Mouse (Mus musculus) right cerebral cortex, postnatal 4 days (tissue): Measurements from ENCODE around the gene Samm50.

Experiments used
- DNase-seq: peaks from one replicate; pipeline ENCODE4 v3.0.0-alpha.2; 2022

The Samm50 gene

DNA sequence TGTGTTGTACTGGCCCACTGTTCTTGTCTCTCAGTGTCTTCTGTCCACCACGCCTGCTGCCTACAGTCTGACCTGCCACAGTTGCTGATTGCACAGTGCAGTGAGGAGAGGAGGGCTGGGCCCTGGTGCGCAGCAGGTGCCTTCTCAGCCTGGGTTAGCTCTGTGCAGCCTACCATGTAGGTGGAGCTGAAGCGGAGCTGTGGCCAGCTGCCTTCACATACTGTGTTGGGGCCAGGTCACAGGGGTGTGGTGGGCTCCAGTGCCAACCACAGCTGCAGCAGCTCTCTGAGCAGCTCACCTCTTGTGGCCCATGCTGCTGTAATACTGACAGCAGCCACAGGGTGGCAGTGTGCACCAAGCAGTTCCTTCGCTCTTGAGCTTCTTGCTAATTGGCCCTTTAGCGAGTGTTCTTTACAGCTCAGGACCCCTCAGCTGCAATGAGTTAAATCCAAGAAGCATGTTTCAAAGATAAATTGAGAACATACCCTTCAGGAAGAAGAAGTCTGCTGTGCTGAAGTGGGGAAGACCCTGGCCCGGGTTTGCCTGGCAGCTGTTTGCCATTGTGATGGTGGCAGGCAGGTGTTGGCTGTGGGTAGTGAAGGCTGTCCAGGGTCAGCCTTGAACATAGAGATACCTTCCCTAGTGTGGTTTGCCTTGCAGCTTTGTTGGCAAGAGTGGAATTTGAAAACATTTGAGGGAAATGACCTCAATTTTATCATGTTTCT is 20.2 kb downstream of the Samm50 start:
- peak; percentile 95 for DNase-seq

DNA sequence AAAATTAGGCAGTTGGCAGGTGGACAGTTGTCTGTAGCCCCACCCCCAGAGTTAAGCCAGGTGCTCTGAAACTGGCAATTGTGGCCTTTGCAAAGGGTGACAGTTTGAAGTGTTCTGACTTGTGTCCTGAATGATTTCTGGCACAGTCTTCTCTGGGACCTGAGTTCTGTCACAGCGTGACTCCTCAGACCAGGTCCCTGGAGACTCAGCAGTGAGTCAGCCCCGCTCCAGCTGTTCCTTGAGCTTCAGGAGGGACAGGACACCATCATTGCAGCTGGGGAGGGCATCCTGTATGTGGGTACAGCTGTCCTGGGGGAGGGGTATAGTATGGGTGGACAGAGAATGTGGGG is 20.7 kb downstream of the Samm50 start:
- no peak for DNase-seq

DNA sequence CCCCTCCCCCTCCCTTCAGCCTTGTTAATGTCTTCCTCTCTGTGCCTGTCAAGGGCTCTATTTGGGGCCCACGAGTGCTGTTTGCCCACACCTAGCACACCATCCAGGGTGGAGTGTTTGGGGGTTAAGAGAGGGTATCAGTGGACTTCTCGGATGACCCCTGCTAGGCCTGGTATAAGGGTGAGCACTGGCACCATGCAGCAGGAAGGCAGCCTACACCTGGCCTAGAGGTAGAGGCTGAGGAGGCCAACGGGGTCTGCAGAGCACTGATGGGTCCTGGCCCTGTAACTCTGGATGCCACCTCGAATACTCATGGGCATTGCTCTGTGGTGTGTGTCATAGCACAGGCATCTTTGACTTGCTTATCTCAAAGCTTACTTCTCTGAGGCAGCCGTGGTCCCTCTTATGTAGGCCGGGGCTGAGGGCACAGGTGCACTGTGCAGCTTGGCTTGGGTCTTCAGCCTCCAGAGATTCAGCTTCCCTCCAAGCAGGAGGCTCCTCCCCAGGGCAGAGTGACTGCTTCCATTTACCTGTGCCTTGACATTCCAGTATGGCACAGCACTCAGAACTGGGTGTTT is 21.2 kb downstream of the Samm50 start:
- no peak for DNase-seq

DNA sequence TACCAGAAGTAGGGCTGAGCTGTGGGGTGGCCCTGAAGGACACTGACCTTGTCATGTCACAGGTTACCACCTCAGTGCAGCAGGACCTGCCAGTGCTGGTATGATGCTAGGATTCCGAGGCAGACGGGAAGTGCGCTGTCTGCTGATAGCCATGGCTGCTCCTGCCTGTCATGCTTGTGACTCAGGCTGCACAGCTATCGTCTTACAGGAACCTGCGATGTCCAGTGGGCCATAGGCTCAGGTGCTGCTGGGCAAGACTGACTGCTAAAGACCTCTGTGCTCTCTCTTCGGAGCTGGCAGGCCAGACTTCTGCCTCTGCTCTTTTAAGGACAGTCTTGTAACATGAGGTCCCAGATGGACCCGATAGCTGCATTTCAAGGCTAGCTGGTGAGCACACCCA is 22.4 kb downstream of the Samm50 start:
- DNase-seq, result no peak

DNA sequence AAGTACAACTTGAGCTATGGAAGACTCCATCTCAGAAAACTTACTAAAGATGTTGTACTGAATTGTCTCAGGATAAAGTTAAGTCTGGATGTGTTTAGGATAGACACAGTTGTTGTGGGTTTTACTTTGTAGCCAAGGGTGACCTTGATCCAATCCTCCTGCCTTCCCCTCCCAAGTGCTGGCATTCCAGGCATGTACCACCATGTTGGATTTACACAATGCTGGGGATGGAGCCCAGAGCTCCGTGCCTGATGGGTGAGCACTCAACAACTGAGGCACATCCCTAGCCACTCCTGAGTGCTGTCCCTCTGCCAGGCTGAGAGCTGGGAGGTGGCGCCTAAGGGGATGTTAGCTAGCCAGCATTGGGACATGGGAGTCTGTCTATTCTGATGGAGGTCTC is 23.2 kb downstream of the Samm50 start:
- no peak for DNase-seq

DNA sequence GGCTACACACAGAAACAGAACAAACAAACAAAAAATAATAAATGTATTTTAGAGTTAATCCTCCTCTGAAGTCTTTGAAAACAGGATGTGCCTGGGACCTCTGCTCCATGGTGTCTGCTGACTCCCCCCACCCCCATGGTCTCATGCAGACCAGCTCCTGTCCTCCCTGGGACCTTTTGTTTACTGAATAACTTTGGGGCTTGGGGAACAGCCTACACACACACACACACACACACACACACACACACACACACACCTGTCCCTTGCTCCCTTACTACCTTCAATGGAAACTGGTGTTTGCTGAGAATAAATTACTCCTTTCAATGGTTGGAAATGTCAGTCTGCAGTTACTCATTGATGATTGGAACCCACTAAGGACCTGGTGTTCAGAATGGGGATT is 24.0 kb downstream of the Samm50 start:
- DNase-seq, result no peak

DNA sequence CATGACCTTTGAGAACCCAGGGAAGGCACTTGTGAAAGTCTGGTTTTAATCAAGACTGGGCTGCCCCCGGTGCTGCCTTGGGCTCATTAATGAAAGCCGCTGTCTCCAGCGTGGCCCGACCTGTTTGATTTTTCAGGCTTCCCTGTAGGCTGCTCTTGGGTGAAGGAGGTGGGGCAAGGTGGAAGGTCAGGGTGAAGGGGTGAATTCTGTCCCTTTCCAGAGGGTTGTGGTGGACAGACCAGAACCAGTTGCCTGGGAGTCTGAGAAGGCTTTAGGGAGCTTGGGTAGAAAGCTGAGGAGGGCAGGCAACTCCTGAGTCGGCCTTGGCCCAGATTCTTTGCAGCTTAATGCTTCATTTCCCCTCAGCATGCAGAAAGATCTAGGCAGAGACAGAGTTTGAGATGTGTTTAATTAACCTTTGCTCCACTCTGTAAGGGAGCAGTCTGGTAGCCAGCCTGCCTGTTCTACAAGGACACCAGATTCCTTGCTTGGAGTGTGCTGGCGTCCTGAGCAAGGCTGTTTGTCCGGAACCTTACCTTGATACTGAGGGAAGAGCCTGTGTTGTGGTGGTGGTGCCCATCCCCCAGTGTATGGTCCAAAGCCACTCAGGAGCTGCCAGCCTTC is 24.5 kb downstream of the Samm50 start:
- DNase-seq, result no peak

DNA sequence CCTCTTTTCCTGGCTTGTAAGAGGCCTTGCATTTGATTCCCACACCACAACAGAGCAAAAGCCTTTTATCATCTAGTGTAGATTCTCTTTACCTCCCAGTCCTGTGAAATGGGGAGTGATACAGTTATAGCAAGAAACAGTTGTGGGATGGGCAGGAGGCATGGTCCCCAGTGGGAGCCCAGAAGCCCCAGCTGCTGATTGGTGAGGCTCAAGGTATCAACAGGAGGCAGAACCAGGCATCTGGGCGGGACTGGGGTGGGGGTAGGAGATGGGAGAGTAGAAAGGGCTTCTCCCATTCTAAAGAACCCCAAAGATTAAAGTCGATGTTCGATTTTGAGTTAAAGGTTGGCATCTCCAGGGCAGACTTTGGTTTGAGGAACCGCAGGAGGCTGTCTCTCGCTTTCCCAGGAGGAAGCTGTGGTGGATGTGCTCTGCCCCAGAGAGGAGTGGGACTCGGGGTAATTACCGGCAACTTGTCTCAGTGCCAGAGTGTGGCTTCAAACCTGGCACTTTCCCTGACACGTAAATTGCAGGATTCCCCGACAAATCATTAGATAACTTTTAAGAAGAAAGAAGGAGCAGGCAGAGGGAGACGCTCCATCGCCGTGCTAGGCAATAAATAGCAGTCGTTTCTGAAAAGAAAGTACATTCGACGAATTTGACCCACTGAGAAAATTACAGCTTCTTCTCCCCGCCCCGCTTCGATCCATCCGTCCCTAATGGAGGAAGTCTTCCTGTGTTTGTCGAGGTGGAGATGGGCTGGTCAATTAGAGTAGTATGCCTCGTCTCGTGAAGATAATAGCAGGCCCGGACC is 26.1 kb downstream of the Samm50 start:
- no peak for DNase-seq

DNA sequence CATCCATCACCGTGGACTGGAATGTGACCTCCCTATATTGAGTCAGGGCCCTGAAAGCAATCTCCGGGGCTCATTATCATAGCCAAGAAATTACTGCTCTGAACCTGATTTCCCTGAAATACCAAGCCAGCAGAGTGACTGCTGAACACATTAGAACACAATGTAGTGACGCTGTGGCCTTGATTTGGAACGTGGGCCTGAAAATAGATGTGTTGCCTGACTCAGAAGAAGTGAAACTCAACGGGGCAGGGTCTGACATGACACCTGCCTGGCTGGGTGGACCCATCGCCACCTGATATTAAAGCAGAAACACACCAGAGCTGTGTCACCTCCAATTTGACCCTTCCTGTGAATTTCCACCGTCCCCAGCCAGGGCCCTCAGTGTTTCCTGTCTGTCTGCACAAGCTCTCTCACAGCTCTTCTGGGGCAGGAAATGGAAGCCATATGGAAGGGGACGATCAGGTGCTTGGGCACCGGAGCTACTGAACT is 26.8 kb downstream of the Samm50 start:
- no peak for DNase-seq

DNA sequence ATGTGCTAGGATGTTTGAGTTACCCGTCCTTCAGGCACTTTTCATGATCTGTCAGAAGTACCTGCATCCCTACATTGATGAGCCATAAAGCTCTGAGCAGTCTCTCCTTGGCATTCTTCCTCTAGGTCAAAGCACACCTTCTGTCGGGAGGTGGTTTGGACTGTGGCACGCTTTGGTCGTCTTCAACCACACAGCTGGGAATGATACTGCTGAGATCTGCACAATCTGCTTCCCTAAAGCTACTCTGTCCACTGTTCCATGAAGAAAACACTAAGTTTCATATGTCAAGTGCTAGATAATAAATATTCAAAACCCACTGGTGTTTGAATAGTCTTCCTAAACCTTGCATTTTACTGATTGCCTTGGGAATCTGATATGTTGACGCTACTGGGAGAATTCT is 29.5 kb downstream of the Samm50 start:
- no peak for DNase-seq

DNA sequence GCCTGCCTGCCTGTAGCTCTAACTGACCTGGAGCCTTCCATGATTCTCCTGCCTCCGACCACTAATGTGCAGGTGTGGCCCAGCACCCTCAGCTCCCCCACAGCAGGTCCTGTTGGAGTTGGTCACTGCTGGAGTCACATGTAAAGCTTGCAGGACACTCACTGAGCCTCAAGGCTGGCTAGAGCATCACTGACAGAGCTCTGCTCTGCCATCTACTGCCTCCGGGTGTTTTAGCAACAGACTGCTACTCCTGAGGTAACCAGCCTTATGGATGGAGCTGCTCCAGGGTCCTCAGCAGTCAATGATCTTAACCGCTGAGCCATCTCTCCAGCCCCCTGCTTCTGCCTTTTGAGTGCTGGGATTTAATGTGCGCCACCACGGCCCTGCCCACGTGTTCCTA is 31.4 kb downstream of the Samm50 start:
- no peak for DNase-seq

DNA sequence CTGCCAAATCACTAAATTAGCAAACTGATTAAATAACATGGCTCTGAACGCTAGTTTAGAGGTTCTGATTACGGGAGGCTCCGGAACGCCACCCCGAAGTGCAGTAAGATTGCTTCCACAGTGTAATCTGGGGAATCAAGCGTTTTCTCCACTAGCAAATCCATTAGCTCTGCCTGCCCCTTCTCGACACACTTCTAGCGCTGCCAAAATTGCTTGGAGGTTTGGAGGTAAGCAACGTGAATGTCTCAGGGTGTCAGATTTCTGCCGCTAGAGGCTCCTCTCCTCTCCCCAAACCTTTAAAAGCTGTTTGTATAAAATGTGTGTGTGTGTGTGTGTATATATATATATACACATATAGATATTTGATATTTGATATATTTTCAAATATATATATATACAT is 32.7 kb downstream of the Samm50 start:
- no peak for DNase-seq

DNA sequence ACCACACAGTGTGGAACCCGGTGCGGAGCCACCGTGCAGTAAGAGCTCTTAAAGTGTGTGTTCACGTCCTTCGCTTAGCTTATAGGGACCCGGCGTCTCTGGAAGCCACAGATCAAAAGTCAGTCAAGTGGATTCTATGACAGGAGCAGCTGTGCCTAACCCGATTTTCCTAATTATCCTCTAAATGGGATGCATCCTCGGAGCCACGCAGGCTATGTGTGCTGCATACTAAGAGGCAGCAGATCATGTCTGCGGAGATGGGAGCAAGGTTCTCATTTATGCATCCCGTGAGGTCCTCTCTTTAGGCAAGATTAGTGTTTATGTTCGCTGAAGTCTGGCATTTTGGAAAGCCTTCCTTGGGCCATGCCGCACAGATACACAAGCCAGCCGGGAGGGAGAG is 34.9 kb downstream of the Samm50 start:
- no peak for DNase-seq

DNA sequence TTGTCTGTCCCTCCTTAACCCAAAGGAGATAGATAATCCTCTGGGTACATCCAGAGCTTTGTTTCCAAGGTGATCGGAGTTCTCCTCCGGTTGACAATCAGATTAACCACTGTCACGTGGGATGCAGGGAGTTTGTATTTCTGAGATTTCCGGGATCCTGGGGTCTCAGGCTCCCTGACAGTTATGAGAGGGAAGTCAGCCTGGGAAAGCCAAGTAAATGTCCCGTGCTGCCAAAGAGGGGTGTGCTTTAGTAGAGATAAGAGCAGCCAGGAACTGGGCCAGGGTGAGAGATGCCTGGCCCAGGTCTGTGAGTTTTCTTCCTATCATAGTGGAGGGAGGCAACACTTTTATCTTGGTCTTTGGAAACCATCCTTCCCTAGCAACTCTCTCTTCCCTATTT is 38.6 kb downstream of the Samm50 start:
- no peak for DNase-seq

DNA sequence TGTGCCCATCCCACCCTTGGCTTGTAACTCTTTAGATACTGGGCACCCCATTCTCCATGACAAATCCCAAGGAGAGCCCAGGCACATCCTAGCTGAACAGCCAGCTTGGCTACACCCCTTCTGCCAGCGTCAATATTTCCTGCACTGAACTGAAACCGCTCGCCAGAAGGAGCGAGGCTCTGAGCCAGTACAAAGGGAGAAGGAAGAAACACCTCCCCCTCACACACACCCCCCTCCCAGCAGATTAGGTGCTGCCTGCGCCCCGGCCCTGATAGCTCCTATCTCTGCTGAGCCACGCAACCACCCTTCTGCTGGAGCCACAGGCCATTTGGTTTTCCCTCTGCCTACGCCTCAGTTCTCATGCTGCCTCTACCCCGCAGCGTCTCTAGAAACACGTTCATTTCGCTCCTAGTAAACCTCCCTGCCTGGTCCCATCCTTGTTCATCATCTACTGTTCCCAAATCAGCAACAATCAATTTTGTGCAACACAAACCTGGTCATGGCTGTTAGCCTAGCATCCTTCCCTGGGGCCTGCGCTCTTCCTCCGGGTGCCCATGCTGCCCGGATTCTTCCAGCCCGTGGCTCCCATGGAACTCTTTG is 39.2 kb downstream of the Samm50 start:
- DNase-seq, result peak; percentile 43

DNA sequence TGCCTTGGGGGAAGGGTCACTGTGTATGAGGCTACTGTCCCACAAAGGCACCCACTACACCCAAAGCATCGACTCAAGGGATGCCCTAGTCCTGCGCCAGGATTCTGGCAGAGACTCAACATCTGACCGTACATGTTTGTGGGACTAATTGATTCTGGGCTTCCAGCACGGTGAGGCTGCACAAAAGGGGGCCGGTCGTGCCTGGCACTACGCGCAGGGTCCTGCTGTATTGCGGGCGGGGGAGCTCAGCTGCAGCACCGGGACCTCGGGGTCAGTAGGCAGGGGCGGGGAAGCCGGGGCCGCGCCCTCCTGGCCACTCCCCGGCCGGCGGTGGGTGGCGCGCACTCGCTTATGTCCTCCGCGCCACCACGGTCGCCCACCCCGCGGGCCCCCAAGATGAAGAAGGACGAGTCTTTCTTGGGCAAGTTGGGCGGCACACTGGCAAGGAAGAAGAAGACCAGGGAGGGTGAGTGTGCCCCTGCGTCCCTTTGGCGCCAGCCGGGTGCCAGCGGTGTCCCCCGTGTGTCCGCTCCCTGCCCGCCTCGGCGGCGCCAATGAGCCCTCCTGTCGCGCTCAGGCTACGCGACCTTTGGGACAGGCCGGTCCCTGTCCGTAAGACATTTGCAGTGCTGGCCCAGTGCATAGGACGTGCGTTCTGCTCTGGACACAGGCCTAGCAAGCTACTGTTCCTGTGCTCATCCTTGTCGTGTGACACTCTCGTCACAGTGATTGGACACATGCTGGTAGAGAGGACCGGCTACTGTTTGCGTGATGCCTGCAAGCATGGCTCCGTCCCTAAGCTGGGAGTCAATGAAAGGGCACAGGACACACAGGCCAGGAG is 39.9 kb downstream of the Samm50 start, which contains the start of gene Parvb:
Gene Parvb (plus strand): TSS at position 323 of the 841 bp plus-strand sequence.
- DNase-seq, result peak; percentile 52

DNA sequence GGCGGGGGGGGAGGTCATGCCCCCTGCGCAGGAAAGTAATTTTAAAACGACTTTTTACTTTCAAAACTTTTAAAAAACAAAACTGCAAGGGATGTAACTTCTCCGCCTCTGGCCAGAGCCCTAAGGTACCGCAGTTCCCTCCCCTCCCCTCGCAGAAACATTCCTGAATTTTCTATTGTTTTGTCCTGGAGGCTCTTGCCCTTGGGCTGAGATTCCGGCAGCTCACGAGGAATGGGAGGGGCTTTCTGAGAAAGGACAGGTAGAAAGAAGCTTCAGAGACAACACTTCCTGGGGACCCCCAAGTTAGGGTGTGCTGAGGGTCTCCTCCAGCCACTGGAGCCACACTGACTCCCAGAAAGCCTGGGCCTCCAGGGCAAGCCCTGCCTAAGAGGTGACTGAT is 40.6 kb downstream of the Samm50 start:
- DNase-seq, result no peak

DNA sequence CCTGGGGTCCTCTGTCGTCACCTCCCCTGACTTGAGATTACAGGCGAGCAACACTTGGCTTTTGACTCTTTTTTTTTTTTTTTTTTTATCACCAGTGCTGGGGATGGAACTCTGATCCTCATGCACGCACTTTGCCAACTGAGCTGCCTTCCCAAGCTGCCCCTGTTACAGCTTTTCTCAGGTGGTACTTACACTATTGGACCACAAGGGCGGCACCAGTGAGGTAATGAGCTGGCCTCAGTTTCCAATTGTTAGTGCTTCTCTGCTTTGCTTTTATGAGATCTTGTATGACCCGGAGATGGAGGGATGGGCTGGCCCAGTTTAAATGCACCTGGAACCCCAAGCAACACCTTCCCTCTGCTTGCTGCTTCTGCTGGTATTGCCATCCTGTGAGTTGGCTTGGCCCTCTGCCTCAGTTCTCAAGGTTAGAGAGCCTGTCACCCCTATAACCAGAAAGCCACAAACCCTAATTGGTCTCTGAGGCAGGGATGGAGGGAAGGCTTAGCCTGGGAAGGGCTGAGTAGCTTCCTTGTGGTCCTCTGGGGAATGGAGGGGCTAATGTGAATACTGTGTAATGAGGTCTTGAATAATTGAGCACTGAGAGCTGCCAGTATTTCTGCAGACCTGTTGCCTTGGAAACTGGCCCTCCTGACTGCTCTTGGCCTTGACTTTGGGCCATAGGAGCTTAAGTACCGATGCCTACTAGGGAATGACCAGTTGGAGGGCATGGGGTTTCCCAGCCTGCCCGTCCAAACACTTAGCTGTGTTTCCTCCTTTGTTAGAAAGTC is 42.9 kb downstream of the Samm50 start:
- no peak for DNase-seq

DNA sequence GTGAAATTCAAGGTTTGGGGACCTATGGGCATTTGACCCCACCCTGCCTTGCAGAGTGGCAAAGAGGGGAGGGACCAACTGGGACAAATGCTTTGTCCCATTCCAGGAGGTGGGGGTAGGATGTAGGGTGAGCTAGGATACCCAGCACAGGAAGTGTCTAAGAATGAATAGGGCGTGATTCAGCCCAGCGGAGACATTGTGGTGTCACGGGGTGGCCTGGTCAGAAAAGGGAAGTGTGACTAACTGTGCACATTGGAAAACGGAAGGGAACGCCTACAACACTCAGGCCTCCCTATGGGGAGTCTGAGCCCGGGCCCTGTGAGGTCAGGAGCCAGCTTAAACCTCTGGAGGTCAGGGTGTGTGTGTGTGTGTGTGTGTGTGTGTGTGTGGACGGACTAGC is 43.6 kb downstream of the Samm50 start:
- DNase-seq, result no peak

DNA sequence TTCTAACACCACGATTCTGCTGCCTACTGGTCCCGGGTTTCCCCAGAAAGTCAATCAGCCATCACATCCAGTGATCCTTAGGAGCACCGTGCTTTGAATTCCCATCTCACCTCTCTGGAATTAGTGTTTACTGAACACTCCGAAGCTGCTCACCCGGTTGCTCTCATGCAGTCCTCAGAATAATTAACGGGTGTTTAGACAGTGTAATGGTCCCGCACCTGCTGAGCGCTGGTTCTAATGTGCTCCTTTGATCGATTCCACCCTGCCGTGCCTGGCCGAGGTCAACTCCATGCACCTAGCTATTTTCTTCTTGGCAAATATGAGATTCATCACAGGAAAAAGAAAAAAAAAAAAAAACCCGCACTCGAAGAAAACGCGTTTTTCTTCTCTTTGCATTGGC is 46.5 kb downstream of the Samm50 start:
- no peak for DNase-seq

DNA sequence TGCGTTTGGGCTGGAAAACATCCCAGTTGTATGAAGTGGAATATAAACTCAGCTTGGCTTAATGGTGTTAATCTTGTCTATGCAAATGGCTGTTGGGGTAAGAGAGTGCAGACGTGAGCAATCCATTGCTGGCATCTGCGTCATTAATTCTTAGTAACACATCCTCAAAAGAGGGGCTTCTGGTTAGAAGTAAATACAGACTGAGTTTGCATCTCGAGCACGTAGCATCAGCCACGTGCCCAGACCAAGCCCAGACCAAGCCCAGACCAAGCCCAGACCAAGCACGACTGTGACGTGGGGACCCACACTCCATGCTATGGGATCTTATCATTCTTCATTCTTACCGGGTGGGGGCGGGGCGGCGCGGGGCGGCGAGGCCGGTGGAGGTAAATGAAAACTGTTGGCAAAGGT is 47.0 kb downstream of the Samm50 start:
- no peak for DNase-seq
